Mouse (Mus musculus) regulatory T cell (primary cell): ENCODE data around the gene Vmn1r201.

ENCODE experiments used
- in situ Hi-C: fragments of 300-600 bp; cut with MboI, MseI; formaldehyde crosslinking; loops from one replicate; pipeline ENCODE4 v1.15.1; 2025; ENCODE audit warnings: high pct_unique_total_duplicates

The Vmn1r201 gene

GRCm38 (mm10) chr13:22471623-22472022, at the start of gene Vmn1r201:
TSS of gene Vmn1r201 (plus strand) at chr13:22471923.
- in situ Hi-C loops = no loop called here

GRCm38 (mm10) chr13:22455145-22455544, 16.6 kb upstream of the Vmn1r201 start:
- in situ Hi-C loops = no loop called here

- in situ Hi-C loops = no loop called here
Observed at GRCm38 (mm10) chr13:22502431-22502830, 30.7 kb downstream of the Vmn1r201 start.

GRCm38 (mm10) chr13:22505281-22505680, 33.6 kb downstream of the Vmn1r201 start, which contains the start of gene Vmn1r202:
TSS of gene Vmn1r202 (minus strand) at chr13:22505381.
- in situ Hi-C loops = no loop called here

- in situ Hi-C loops = no loop called here
Observed at GRCm38 (mm10) chr13:22517814-22518213, 46.1 kb downstream of the Vmn1r201 start, which contains the start of gene Vmn1r203. TSS of gene Vmn1r203 (plus strand) at chr13:22518114.
